14 mouse cellular contexts compared by ENCODE assay signal in genomic region chr3:60614516-60614915, GRCm38 (mm10).
DNase-seq lines count a peak whose midpoint lies in the region; ATAC-seq lines count a peak whose summit lies in the region.
"Had no signal": no experiment of that assay in that cellular context is flagged by ENCODE, and none has a peak within 500 bp of the region (broad histone marks: within the 10 kb centered on the region; RNA-seq: fewer than 3 reads in every experiment).

No protein-coding gene starts in this region.

- peak; percentile 22 for ATAC-seq in activated CD4-positive, CD25-positive, alpha-beta regulatory T cell, adult 4 months

- peak; percentile 34 to 53 for DNase-seq in kidney, adult 8-10 months
- no peak for DNase-seq in kidney, postnatal 4 days
- peak; percentile 43 for DNase-seq in testis, postnatal 10 days (ENCODE audit: low spot score)
- no peak for DNase-seq in testis, postnatal 14 days (ENCODE audit: low spot score)
- no peak for DNase-seq in layer of hippocampus, adult 18-20 months (ENCODE audit: low spot score in 2 of 2)
- no peak for DNase-seq in lung, postnatal 14 days
- DNase-seq: B cell, adult 2 months; cerebellum, adult 2 months; cerebellum, postnatal 36 days; gastrocnemius, postnatal 14 days; right cerebral cortex, adult 18-20 months; thymus, adult 18-20 months; thymus, postnatal 4 days had no signal

Comparison
In these comparisons a context has a peak if more than half of its experiments do, and no peak if none do; other contexts are left out.
1. DNase-seq: peak in kidney, adult 8-10 months (2 of 2) and testis, postnatal 10 days (single experiment); none in kidney, postnatal 4 days (0 of 2), testis, postnatal 14 days (single experiment), layer of hippocampus, adult 18-20 months (0 of 2) and lung, postnatal 14 days (single experiment).